Mouse (Mus musculus): ENCODE measurements around the gene Hist1h3f. TPM values are rescaled to one million over a fixed set of nuclear protein-coding genes. Genes with fewer than 3 reads are reported as not detected.
"Not testable (repeated sequence)": the region's sequence is repeated elsewhere in the genome, so short reads cannot be mapped to it uniquely, and the experiment has no call there.

Hist1h3f gene
- polyA plus RNA-seq, 1 experiment from 2014 or later, result 1.3 TPM

- peak overlapping the region; percentile 56 for H3K4me3 ChIP-seq
- no peaks in the 10 kb centered on the region for H3K9me3 ChIP-seq (replicated peaks)
- H3K36me3 ChIP-seq, result no peaks in the 10 kb centered on the region
- 5% methylated on average over 7 of the region's 7 CpGs for WGBS
- peak overlapping the region; percentile 91 for H3K27ac ChIP-seq
- no peaks in the 10 kb centered on the region for H3K27me3 ChIP-seq (ENCODE audit: low read depth, poor library complexity, severe bottlenecking)
- H3K4me1 ChIP-seq, result peaks cover 31% of the 10 kb centered on the region
- DNase-seq (ENCODE audit: low spot score), result peak; percentile 61
These were observed 32.6 kb downstream of the Hist1h3f start for GRCm38 (mm10) chr13:23576351-23576881.

DNA sequence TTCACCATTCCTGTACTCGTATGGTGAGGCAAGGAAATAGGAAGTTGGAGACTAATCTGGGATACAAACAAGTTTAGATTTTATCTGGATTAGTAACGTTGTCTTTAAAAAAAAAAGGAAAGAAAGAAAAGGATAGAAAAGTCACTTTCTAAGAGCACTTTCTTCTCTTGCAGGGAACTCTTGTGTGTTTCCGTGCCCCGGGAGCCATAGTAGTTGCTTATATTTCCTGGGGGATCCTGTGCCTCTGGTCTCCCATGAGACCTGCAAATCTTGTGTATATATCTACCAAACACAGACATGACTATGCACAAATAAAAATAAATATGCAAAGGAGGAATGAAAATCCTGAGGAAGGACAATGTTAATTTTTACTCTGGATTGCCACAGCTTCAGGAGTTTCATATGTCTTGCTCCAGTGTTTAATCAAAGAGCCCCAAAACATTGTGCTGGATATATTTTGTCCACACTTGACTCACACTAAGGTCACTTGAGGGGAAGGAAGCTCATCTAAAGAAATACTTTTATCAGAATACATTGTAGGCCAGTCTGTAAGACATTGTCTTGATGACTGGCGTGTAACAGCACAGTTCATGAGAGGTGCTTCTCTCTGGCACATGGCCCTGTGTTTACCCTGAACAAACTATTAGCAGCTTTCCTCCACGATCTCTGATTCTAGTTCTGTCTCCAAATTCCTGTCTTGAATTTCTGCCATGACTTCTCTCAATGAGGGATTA, 33.2 kb downstream of the Hist1h3f start:
- 57% methylated on average over 6 of the region's 6 CpGs for WGBS
- Histone ChIP-seq H3K27ac (peak overlapping the region; percentile 91), H3K36me3 (no peaks in the 10 kb centered on the region), H3K9me3 (replicated peaks) (no peaks in the 10 kb centered on the region), H3K27me3 (ENCODE audit: low read depth, poor library complexity, severe bottlenecking) (no peaks in the 10 kb centered on the region), H3K4me3 (peak overlapping the region; percentile 56), H3K4me1 (peaks cover 31% of the 10 kb centered on the region)
- no peak for DNase-seq (ENCODE audit: low spot score)

DNA sequence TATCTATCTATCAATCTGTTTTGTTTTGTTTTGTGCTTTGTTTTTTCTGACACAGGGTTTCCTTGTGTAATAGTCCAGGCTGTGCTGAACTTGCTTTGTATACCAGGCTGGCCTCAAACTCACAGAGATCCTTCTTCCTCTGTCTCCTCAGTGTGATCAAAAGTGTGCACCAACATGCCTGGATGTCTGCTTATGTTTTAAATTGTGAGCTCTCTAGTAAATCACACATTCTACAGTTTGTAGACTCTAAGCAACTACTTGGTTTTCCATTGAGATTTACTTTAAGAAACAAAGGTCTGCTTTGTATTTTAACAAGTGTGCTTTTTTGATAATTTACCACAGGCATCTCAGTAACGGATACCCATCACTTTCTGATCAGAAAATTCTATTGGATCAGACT, 34.0 kb downstream of the Hist1h3f start:
- no peak for DNase-seq (ENCODE audit: low spot score)
- Histone ChIP-seq H3K27ac (peak overlapping the region; percentile 91), H3K9me3 (replicated peaks) (no peaks in the 10 kb centered on the region), H3K27me3 (ENCODE audit: low read depth, poor library complexity, severe bottlenecking) (no peaks in the 10 kb centered on the region), H3K4me1 (peaks cover 30% of the 10 kb centered on the region), H3K4me3 (no peak overlapping the region), H3K36me3 (no peaks in the 10 kb centered on the region)
- WGBS, result 88% methylated on average over 1 of the region's 1 CpGs

DNA sequence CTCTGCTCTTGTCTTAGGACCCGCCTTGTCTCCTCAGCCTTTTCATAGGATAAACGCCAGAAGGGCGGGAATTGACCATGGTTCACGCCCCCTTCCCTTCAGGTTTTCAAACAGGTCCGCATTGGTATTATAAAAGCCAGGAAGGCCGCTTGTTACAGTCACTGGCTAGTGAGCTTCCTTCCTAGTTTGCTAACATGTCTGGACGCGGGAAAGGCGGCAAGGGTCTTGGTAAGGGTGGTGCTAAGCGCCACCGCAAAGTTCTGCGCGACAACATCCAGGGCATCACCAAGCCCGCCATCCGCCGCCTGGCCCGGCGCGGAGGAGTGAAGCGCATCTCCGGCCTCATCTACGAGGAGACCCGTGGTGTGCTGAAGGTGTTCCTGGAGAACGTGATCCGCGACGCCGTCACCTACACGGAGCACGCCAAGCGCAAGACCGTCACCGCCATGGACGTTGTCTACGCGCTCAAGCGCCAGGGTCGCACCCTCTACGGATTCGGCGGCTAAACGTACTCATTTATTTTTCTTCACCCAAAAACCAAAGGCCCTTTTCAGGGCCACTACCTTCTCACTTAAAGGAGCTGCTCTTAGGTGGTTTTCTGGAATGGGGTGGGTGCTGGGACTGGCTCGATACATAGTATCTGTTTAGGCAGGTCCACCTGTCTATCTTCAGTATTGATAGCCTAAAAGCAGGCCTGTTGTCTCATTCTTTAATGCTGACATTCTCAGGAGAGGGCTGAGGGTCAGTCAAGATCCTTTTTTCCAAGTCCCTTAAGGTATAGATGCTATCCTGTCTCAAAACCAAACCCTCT, 37.8 kb downstream of the Hist1h3f start, which contains the start of gene Hist1h4d:
Gene Hist1h4d, plus strand, starts transcription at position 191 of the 811 bp plus-strand sequence.
- Histone ChIP-seq H3K27ac (peak within 1 kb of the TSS; percentile 95), H3K4me1 (peaks cover 41% of the 10 kb centered on the region), H3K36me3 (no peaks in the 10 kb centered on the region), H3K9me3 (replicated peaks) (no peaks in the 10 kb centered on the region), H3K27me3 (ENCODE audit: low read depth, poor library complexity, severe bottlenecking) (no peaks in the 10 kb centered on the region), H3K4me3 (peak within 1 kb of the TSS; percentile 61)
- WGBS, result 0% methylated on average over 43 of the region's 43 CpGs
- peak; percentile 95 for DNase-seq (ENCODE audit: low spot score)

DNA sequence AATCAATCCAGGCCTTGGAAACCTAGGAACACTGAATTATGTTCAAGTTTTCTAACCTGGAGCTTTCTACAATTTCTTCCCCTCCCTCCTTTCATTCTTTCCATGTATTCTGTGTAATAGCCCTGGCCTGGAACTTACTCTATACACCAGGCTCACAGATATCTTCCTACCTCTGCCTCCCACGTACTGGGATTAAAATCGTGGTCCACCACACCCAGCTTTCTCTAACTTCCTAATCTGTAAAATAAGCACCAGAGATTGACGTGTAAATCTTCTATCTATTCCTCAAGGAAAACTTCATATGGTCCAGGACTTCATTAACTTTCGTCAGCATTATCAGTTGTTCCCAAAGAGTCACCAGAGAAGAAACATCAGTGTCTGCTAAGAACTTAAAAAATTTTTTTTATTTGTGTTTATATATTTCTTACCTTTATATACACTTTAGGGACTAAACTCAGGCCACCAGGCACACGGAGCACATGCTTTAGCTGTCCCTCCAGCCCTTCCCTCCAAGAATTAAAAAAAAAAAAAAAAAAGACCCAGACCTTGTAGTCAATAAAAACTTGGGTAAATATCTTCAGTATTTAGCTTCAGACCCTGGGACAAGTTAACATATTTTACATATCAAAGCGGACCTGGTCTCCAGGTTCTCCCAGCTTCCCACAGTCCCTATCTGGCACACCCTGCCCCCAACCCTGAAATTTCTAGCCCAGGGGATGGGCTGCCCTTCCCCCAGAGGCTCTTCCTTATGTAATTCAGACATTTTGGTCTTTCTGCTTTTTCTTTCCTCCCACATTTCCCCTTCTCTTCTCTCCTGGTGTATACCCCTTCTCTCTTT, 38.6 kb downstream of the Hist1h3f start:
- no peak for DNase-seq (ENCODE audit: low spot score)
- H3K27ac ChIP-seq, result peak overlapping the region; percentile 95
- no peaks in the 10 kb centered on the region for H3K36me3 ChIP-seq
- H3K9me3 ChIP-seq (replicated peaks), result no peaks in the 10 kb centered on the region
- no peaks in the 10 kb centered on the region for H3K27me3 ChIP-seq (ENCODE audit: low read depth, poor library complexity, severe bottlenecking)
- 5% methylated on average over 6 of the region's 6 CpGs for WGBS
- peak overlapping the region; percentile 61 for H3K4me3 ChIP-seq
- H3K4me1 ChIP-seq, result peaks cover 39% of the 10 kb centered on the region

- no peaks in the 10 kb centered on the region for H3K9me3 ChIP-seq (replicated peaks)
- H3K36me3 ChIP-seq, result no peaks in the 10 kb centered on the region
- DNase-seq (ENCODE audit: low spot score), result no peak
- H3K27me3 ChIP-seq (ENCODE audit: low read depth, poor library complexity, severe bottlenecking), result no peaks in the 10 kb centered on the region
- peak overlapping the region; percentile 95 for H3K27ac ChIP-seq
- H3K4me1 ChIP-seq, result peaks cover 39% of the 10 kb centered on the region
- H3K4me3 ChIP-seq, result peak overlapping the region; percentile 26; the same call in 1 of the 2 replicates
These were observed 39.7 kb downstream of the Hist1h3f start for GRCm38 (mm10) chr13:23583387-23584068.

DNA sequence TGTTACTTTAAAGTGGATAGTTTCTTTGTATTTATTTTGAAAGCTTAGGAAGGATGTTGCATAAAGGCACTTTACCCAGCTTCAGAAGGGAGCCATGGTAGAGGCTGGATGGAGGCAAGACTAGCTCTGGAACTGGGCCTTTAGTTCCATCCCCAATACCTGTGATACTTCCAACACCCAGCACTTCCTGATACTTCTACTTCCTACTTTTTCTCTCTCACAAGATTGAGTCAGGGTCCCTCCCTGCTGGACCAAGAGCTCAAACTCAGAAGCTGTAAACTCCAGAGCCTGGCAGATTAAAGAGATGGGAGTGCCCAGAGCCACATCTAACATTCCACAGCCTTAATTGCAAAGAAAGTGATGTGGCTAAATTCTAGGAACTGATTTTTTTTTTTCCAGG, 40.5 kb downstream of the Hist1h3f start:
- H3K27ac ChIP-seq, result peak overlapping the region; percentile 95
- no peaks in the 10 kb centered on the region for H3K9me3 ChIP-seq (replicated peaks)
- H3K4me1 ChIP-seq, result peaks cover 39% of the 10 kb centered on the region
- H3K4me3 ChIP-seq, result peak overlapping the region; percentile 54
- no peaks in the 10 kb centered on the region for H3K36me3 ChIP-seq
- DNase-seq (ENCODE audit: low spot score), result no peak
- no peaks in the 10 kb centered on the region for H3K27me3 ChIP-seq (ENCODE audit: low read depth, poor library complexity, severe bottlenecking)

DNA sequence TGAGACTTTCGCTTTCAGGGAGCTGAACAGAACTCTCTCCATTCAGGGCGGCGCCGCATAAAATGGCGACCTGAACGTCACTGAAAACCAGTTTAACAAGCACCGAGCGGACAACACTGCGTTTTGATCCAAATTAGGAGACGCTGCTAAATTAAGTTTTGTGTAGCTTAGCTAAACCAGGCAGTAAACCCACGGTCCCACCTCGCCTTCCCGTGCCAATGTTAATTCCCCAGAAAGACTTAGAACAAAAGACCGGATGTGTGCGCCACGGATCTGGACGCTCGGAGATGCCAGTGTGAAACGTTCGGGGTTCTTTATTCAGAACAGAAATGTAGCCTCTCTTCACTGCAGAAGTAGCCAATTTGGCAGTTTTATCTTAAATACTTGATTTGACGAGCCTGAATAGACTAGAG, 41.2 kb downstream of the Hist1h3f start:
- Histone ChIP-seq H3K4me3 (peak overlapping the region; percentile 54), H3K27ac (peak overlapping the region; percentile 95), H3K36me3 (no peaks in the 10 kb centered on the region), H3K4me1 (peaks cover 39% of the 10 kb centered on the region), H3K9me3 (replicated peaks) (no peaks in the 10 kb centered on the region), H3K27me3 (ENCODE audit: low read depth, poor library complexity, severe bottlenecking) (no peaks in the 10 kb centered on the region)
- peak; percentile 81 for DNase-seq (ENCODE audit: low spot score)
- under 1% methylated on average over 21 of the region's 21 CpGs for WGBS

- peak; percentile 70 for DNase-seq (ENCODE audit: low spot score)
- H3K4me1 ChIP-seq, result peaks cover 37% of the 10 kb centered on the region
- H3K4me3 ChIP-seq, result peak overlapping the region; percentile 54
- under 1% methylated on average over 34 of the region's 36 CpGs for WGBS
- not testable (repeated sequence) for H3K36me3 ChIP-seq; H3K27me3 ChIP-seq (ENCODE audit: low read depth, poor library complexity, severe bottlenecking); H3K9me3 ChIP-seq (replicated peaks)
- peak overlapping the region; percentile 95 for H3K27ac ChIP-seq
These were observed 41.7 kb downstream of the Hist1h3f start for GRCm38 (mm10) chr13:23585442-23586098.

GRCm38 (mm10) chr13:23586099-23586939, 42.5 kb downstream of the Hist1h3f start:
- no peaks in the 10 kb centered on the region for H3K9me3 ChIP-seq (replicated peaks)
- H3K27ac ChIP-seq, result peak overlapping the region; percentile 95
- peaks cover 31% of the 10 kb centered on the region for H3K4me1 ChIP-seq
- no peaks in the 10 kb centered on the region for H3K36me3 ChIP-seq
- no peaks in the 10 kb centered on the region for H3K27me3 ChIP-seq (ENCODE audit: low read depth, poor library complexity, severe bottlenecking)
- no peak for DNase-seq (ENCODE audit: low spot score)
- 2% methylated on average over 22 of the region's 22 CpGs for WGBS
- H3K4me3 ChIP-seq, result peak overlapping the region; percentile 54

DNA sequence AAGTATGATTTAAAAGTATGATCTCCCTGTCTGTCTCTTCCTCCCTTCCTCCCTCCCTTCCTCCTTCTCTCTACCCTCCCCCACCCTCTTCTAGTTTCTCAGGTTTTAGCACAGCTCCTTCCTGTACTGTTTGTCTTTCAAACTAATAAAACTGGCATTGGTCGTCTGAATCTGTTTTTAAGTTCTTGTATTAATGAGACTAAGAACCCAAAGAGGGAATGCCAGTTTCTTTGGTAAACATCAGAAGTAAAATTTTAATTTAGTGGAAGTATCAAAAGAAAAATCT, 43.0 kb downstream of the Hist1h3f start:
- no peaks in the 10 kb centered on the region for H3K36me3 ChIP-seq
- H3K27ac ChIP-seq, result peak overlapping the region; percentile 95
- H3K4me1 ChIP-seq, result peaks cover 31% of the 10 kb centered on the region
- 5% methylated on average over 1 of the region's 1 CpGs for WGBS
- peak overlapping the region; percentile 54 for H3K4me3 ChIP-seq
- no peaks in the 10 kb centered on the region for H3K27me3 ChIP-seq (ENCODE audit: low read depth, poor library complexity, severe bottlenecking)
- no peak for DNase-seq (ENCODE audit: low spot score)
- H3K9me3 ChIP-seq (replicated peaks), result no peaks in the 10 kb centered on the region

All from limb, embryonic 10.5 days (tissue).